ENCODE assay signal across 8 mouse cellular contexts in genomic region chr2:104095741-104096213, GRCm38 (mm10). TPM values are rescaled to one million over a fixed set of nuclear protein-coding genes. Genes with fewer than 3 reads are reported as not detected.
DNase-seq lines count a peak whose midpoint lies in the region; ATAC-seq and TF ChIP-seq lines count a peak whose summit lies in the region.

Gene Cd59a, plus strand, starts transcription at chr2:104095801.

- H3K4me3 ChIP-seq in E14TG2a.4 (replicated peaks; ENCODE audit: low read length): peak within 1 kb of the TSS; percentile 74
- peak within 1 kb of the TSS; percentile 43 for H3K4me3 ChIP-seq in forebrain, embryonic 12.5 days (replicated peaks)
- H3K4me3 ChIP-seq in heart, embryonic 15.5 days: peak within 1 kb of the TSS; percentile 63
- H3K4me3 ChIP-seq in liver, embryonic 13.5 days (replicated peaks): peak within 1 kb of the TSS; percentile 72
- peak within 1 kb of the TSS; percentile 41 for H3K4me3 ChIP-seq in neural tube, embryonic 11.5 days (ENCODE audit: low read depth, low read length)
- H3K4me3 ChIP-seq in stomach, embryonic 16.5 days (replicated peaks; ENCODE audit: low read length): peak within 1 kb of the TSS; percentile 58

- ATAC-seq in forebrain, embryonic 12.5 days (ENCODE audit: low FRiP score): peak; percentile 88
- peak; percentile 93 for ATAC-seq in heart, embryonic 15.5 days (replicated peaks; ENCODE audit: insufficient number of reproducible peaks, insufficient read depth, low FRiP score, low read depth)
- peak; percentile 82 for ATAC-seq in liver, embryonic 13.5 days (ENCODE audit: low read depth)
- peak; percentile 90 for ATAC-seq in neural tube, embryonic 11.5 days (ENCODE audit: insufficient read depth, low FRiP score, low TSS enrichment)
- ATAC-seq in stomach, embryonic 16.5 days (ENCODE audit: insufficient read depth, low FRiP score): peak; percentile 92

- peaks cover 19% of the 10 kb centered on the region for H3K9me3 ChIP-seq in E14TG2a.4 (ENCODE audit: low read length)
- H3K9me3 ChIP-seq in forebrain, embryonic 12.5 days: no peaks in the 10 kb centered on the region
- H3K9me3 ChIP-seq in heart, embryonic 15.5 days (replicated peaks): no peaks in the 10 kb centered on the region
- no peaks in the 10 kb centered on the region for H3K9me3 ChIP-seq in liver, embryonic 13.5 days (replicated peaks)
- H3K9me3 ChIP-seq in neural tube, embryonic 11.5 days (ENCODE audit: control insufficient read depth, low read length): no peaks in the 10 kb centered on the region
- no peaks in the 10 kb centered on the region for H3K9me3 ChIP-seq in stomach, embryonic 16.5 days (replicated peaks; ENCODE audit: control insufficient read depth, low read length)

- H3K4me2 ChIP-seq in forebrain, embryonic 12.5 days: peak within 1 kb of the TSS; percentile 62
- peak within 1 kb of the TSS; percentile 69 for H3K4me2 ChIP-seq in heart, embryonic 15.5 days
- H3K4me2 ChIP-seq in liver, embryonic 13.5 days: peak within 1 kb of the TSS; percentile 75
- H3K4me2 ChIP-seq in neural tube, embryonic 11.5 days (ENCODE audit: low read depth): peak within 1 kb of the TSS; percentile 45
- H3K4me2 ChIP-seq in stomach, embryonic 16.5 days (ENCODE audit: low read depth, low read length): peak within 1 kb of the TSS; percentile 63

- H3K9ac ChIP-seq in forebrain, embryonic 12.5 days: peak within 1 kb of the TSS; percentile 43; the same call in 1 of the 2 replicates
- H3K9ac ChIP-seq in heart, embryonic 15.5 days: peak within 1 kb of the TSS; percentile 60
- peak within 1 kb of the TSS; percentile 89 for H3K9ac ChIP-seq in liver, embryonic 13.5 days
- peak within 1 kb of the TSS; percentile 58 for H3K9ac ChIP-seq in neural tube, embryonic 11.5 days (ENCODE audit: low read length)
- H3K9ac ChIP-seq in stomach, embryonic 16.5 days (ENCODE audit: low read length): peak within 1 kb of the TSS; percentile 71

- H3K4me1 ChIP-seq in E14TG2a.4 (replicated peaks; ENCODE audit: low read depth, low read length): peaks cover 32% of the 10 kb centered on the region
- H3K4me1 ChIP-seq in forebrain, embryonic 12.5 days: peaks cover 14% of the 10 kb centered on the region
- H3K4me1 ChIP-seq in heart, embryonic 15.5 days (replicated peaks): peaks cover 15% of the 10 kb centered on the region
- H3K4me1 ChIP-seq in liver, embryonic 13.5 days (replicated peaks): peaks cover 88% of the 10 kb centered on the region
- no peaks in the 10 kb centered on the region for H3K4me1 ChIP-seq in neural tube, embryonic 11.5 days (ENCODE audit: control insufficient read depth, insufficient read depth, low read length)
- peaks cover 11% of the 10 kb centered on the region; the same call in 1 of the 2 replicates for H3K4me1 ChIP-seq in stomach, embryonic 16.5 days (ENCODE audit: control insufficient read depth, insufficient read depth, low read length)

- TF ChIP-seq CTCF in E14TG2a.4 (conservative IDR thresholded peaks at IDR 0.05; ENCODE audit: low read length): no peak

- H3K27me3 ChIP-seq in E14TG2a.4 (ENCODE audit: insufficient read depth, low read length): no peaks in the 10 kb centered on the region
- H3K27me3 ChIP-seq in forebrain, embryonic 12.5 days: no peaks in the 10 kb centered on the region
- no peaks in the 10 kb centered on the region for H3K27me3 ChIP-seq in heart, embryonic 15.5 days
- no peaks in the 10 kb centered on the region for H3K27me3 ChIP-seq in liver, embryonic 13.5 days
- no peaks in the 10 kb centered on the region for H3K27me3 ChIP-seq in neural tube, embryonic 11.5 days (ENCODE audit: control insufficient read depth, insufficient read depth, low read length)
- no peaks in the 10 kb centered on the region for H3K27me3 ChIP-seq in stomach, embryonic 16.5 days (ENCODE audit: control insufficient read depth, insufficient read depth, low read length)

- peak; percentile 92 for DNase-seq in c-Kit-positive CD71-positive TER-119-positive erythroid progenitor cells, embryonic 14.5 days (ENCODE audit: low spot score)
- DNase-seq in kidney, postnatal 25 days: peak; percentile 94
- DNase-seq in liver, embryonic 13.5 days: peak; percentile 90
- DNase-seq in neural tube, embryonic 11.5 days (ENCODE audit: low spot score): peak; percentile 83

- peaks cover 8% of the 10 kb centered on the region; the same call in 1 of the 2 replicates for H3K36me3 ChIP-seq in E14TG2a.4 (ENCODE audit: insufficient read depth, low read length)
- no peaks in the 10 kb centered on the region for H3K36me3 ChIP-seq in forebrain, embryonic 12.5 days (replicated peaks)
- H3K36me3 ChIP-seq in heart, embryonic 15.5 days: no peaks in the 10 kb centered on the region
- no peaks in the 10 kb centered on the region for H3K36me3 ChIP-seq in liver, embryonic 13.5 days
- H3K36me3 ChIP-seq in neural tube, embryonic 11.5 days (ENCODE audit: control insufficient read depth, insufficient read depth, low read length): no peaks in the 10 kb centered on the region
- no peaks in the 10 kb centered on the region for H3K36me3 ChIP-seq in stomach, embryonic 16.5 days (ENCODE audit: control insufficient read depth, insufficient read depth, low read length)

- 5% methylated on average over 15 of the region's 15 CpGs for WGBS in forebrain, embryonic 12.5 days
- 2% methylated on average over 15 of the region's 15 CpGs for WGBS in heart, embryonic 15.5 days
- WGBS in liver, embryonic 13.5 days (ENCODE audit: insufficient replicate concordance): 4% methylated on average over 15 of the region's 15 CpGs
- WGBS in neural tube, embryonic 11.5 days: 3% methylated on average over 15 of the region's 15 CpGs
- WGBS in stomach, embryonic 16.5 days: 2% methylated on average over 15 of the region's 15 CpGs

- peak within 1 kb of the TSS; percentile 62; the same call in 1 of the 2 replicates for H3K27ac ChIP-seq in forebrain, embryonic 12.5 days
- H3K27ac ChIP-seq in heart, embryonic 15.5 days: peak within 1 kb of the TSS; percentile 89
- peak within 1 kb of the TSS; percentile 97 for H3K27ac ChIP-seq in liver, embryonic 13.5 days
- H3K27ac ChIP-seq in neural tube, embryonic 11.5 days (ENCODE audit: low read depth, low read length): peak within 1 kb of the TSS; percentile 36; the same call in 1 of the 2 replicates
- H3K27ac ChIP-seq in stomach, embryonic 16.5 days (ENCODE audit: low read length): peak within 1 kb of the TSS; percentile 76

RNA-seq across cellular contexts. Expression of gene Cd59a, which starts in this region (rescaled TPM):
- polyA plus RNA-seq in forebrain, embryonic 12.5 days (2016; fragmentation: Nextera tagmentation; extraction: Ambion mirVana): 14.3 and 16.6 TPM in 2 replicates
- 53.9 and 55.8 TPM in 2 replicates for polyA plus RNA-seq in heart, embryonic 15.5 days (2015; fragmentation: Nextera tagmentation; extraction: Ambion mirVana)
- 82.9 and 85.7 TPM in 2 replicates for polyA plus RNA-seq in liver, embryonic 13.5 days (2015; fragmentation: Nextera tagmentation; extraction: Ambion mirVana)
- polyA plus RNA-seq in neural tube, embryonic 11.5 days (2014; fragmentation: Nextera tagmentation; extraction: Ambion mirVana): 29.1 and 32.5 TPM in 2 replicates
- polyA plus RNA-seq in stomach, embryonic 16.5 days (2015; fragmentation: Nextera tagmentation; extraction: Ambion mirVana): 32.6 and 35.6 TPM in 2 replicates

Comparison
In these comparisons a context has a peak if more than half of its experiments do, and no peak if none do; other contexts are left out.
1. Peak in every context shown above with its lines: DNase-seq, ATAC-seq, H3K4me3 ChIP-seq and H3K27ac ChIP-seq.
2. H3K27ac ChIP-seq: peak in every context shown above with its lines; median percentile 97 in liver, embryonic 13.5 days; 89 in heart, embryonic 15.5 days; 76 in stomach, embryonic 16.5 days; 62 in forebrain, embryonic 12.5 days; 36 in neural tube, embryonic 11.5 days.